Mouse (Mus musculus): ENCODE measurements around the gene Krba1. TPM values are rescaled to one million over a fixed set of nuclear protein-coding genes. Genes with fewer than 3 reads are reported as not detected.
A peak's percentile ranks its signal among the peaks of the same experiment; 100 is the strongest.

Krba1 gene
- total and polyA plus RNA-seq, 3 experiments: 16.1 to 21.0 (median 20.6) TPM

- Histone ChIP-seq H3K27me3 (ENCODE audit: control insufficient read depth, insufficient read depth, low read length) (no peaks in the 10 kb centered on the region), H3K27ac (peak overlapping the region; percentile 97), H3K9ac (ENCODE audit: low read depth, low read length) (peak overlapping the region; percentile 86), H3K36me3 (ENCODE audit: control insufficient read depth, insufficient read depth, low read length) (no peaks in the 10 kb centered on the region; the same call in 1 of the 2 replicates), H3K79me2 (replicated peaks; ENCODE audit: control insufficient read depth, insufficient read depth, low read length) (no peaks in the 10 kb centered on the region; the same call in 1 of the 2 replicates), H3K4me3 (peak overlapping the region; percentile 60), H3K4me1 (ENCODE audit: control insufficient read depth, insufficient read depth, low read length) (peaks cover 7% of the 10 kb centered on the region)
- DNase-seq: peak in 1 of 2 experiments; percentile 28
- TF ChIP-seq EP300 (IDR thresholded peaks at IDR 0.05; ENCODE audit: insufficient read depth, low read depth, low read length) (no peak), CTCF (IDR thresholded peaks at IDR 0.05) (no peak), POLR2A (IDR thresholded peaks at IDR 0.05; ENCODE audit: insufficient read depth, low read depth, low read length) (peak; percentile 31; the same call in 1 of the 2 replicates)
- intact Hi-C loops (cut with DNase I): loop anchor here (2.0 to 5.0 kb wide), 2 partner anchors 51 to 219 kb away; no protein-coding TSS in a partner anchor
- WGBS: 31% methylated on average over 15 of the region's 15 CpGs
Measured at GRCm38 (mm10) chr6:48396008-48396595, 716 bp downstream of the Krba1 start.

DNA sequence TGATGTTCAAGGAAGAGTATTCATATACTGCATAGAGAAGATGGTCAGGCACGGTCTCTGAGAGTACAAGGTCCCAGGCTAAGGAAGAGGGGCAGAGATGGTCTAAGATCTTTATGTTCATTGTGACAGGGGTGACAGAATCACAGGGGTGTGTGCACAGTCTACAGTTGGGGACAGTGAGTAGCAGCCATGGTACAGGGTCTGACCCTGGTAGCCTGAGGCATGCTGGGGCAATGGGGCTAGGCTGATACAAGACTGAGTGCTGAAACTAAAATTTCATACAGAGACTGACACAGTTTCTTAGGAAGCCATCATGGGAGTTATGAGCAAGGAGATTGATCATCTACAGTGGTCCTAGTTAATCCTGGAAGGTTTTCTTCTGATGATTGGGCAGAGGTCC lies 1.3 kb downstream of the Krba1 start:
- Histone ChIP-seq H3K27me3 (ENCODE audit: control insufficient read depth, insufficient read depth, low read length) (no peaks in the 10 kb centered on the region), H3K4me3 (no peak overlapping the region; the same call in 1 of the 2 replicates), H3K9ac (ENCODE audit: low read depth, low read length) (no peak overlapping the region), H3K36me3 (ENCODE audit: control insufficient read depth, insufficient read depth, low read length) (no peaks in the 10 kb centered on the region; the same call in 1 of the 2 replicates), H3K4me1 (ENCODE audit: control insufficient read depth, insufficient read depth, low read length) (peaks cover 7% of the 10 kb centered on the region), H3K79me2 (replicated peaks; ENCODE audit: control insufficient read depth, insufficient read depth, low read length) (no peaks in the 10 kb centered on the region; the same call in 1 of the 2 replicates), H3K27ac (peak overlapping the region; percentile 97)
- DNase-seq: no peak
- intact Hi-C loops (cut with DNase I): loop anchor here (2.0 to 5.0 kb wide), 2 partner anchors 50 to 219 kb away; no protein-coding TSS in a partner anchor
- 96% methylated on average over 1 of the region's 1 CpGs for WGBS
- TF ChIP-seq CTCF (IDR thresholded peaks at IDR 0.05) (no peak), POLR2A (IDR thresholded peaks at IDR 0.05; ENCODE audit: insufficient read depth, low read depth, low read length) (no peak), EP300 (IDR thresholded peaks at IDR 0.05; ENCODE audit: insufficient read depth, low read depth, low read length) (no peak)

DNA sequence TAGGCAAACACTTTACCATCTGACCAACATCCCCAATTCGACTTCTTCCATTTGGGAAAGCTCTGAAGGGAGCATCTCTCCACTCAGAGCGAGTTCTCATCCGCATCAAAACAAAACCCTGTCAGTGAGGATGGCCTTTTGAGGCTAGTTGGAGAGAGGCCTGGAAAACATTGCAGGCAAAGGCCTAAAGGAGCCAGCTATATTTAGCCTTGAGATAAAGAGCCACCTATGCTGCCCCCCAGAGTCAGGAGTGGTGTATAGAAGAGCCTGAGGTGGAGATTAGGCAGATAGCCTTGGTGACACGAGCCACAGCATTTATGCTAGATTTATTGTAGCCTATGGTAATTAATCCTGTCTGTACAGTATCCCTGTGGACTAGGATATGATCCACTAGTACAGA lies 1.9 kb downstream of the Krba1 start:
- no peaks in the 10 kb centered on the region for H3K27me3 ChIP-seq (ENCODE audit: control insufficient read depth, insufficient read depth, low read length)
- peaks cover 1% of the 10 kb centered on the region; the same call in 1 of the 2 replicates for H3K79me2 ChIP-seq (replicated peaks; ENCODE audit: control insufficient read depth, insufficient read depth, low read length)
- H3K36me3 ChIP-seq (ENCODE audit: control insufficient read depth, insufficient read depth, low read length): no peaks in the 10 kb centered on the region; the same call in 1 of the 2 replicates
- peaks cover 7% of the 10 kb centered on the region for H3K4me1 ChIP-seq (ENCODE audit: control insufficient read depth, insufficient read depth, low read length)
- intact Hi-C loops (cut with DNase I): loop anchor here (2.0 to 5.0 kb wide), 2 partner anchors 49 to 220 kb away; no protein-coding TSS in a partner anchor
- peak overlapping the region; percentile 25; the same call in 1 of the 2 replicates for H3K9ac ChIP-seq (ENCODE audit: low read depth, low read length)
- H3K27ac ChIP-seq: peak overlapping the region; percentile 97
- TF ChIP-seq POLR2A (IDR thresholded peaks at IDR 0.05; ENCODE audit: insufficient read depth, low read depth, low read length) (no peak), CTCF (IDR thresholded peaks at IDR 0.05) (peak; percentile 71)
- peak in 1 of 2 experiments; percentile 59 for DNase-seq
- H3K4me3 ChIP-seq: no peak overlapping the region
- 33% methylated on average over 4 of the region's 4 CpGs for WGBS

- Histone ChIP-seq H3K4me3 (no peak overlapping the region), H3K79me2 (replicated peaks; ENCODE audit: control insufficient read depth, insufficient read depth, low read length) (peaks cover 1% of the 10 kb centered on the region; the same call in 1 of the 2 replicates), H3K27ac (no peak overlapping the region; the same call in 1 of the 2 replicates), H3K4me1 (ENCODE audit: control insufficient read depth, insufficient read depth, low read length) (peaks cover 8% of the 10 kb centered on the region), H3K27me3 (ENCODE audit: control insufficient read depth, insufficient read depth, low read length) (no peaks in the 10 kb centered on the region), H3K36me3 (ENCODE audit: control insufficient read depth, insufficient read depth, low read length) (no peaks in the 10 kb centered on the region; the same call in 1 of the 2 replicates), H3K9ac (ENCODE audit: low read depth, low read length) (no peak overlapping the region)
- DNase-seq: peak in 1 of 2 experiments; percentile 15
- TF ChIP-seq POLR2A (IDR thresholded peaks at IDR 0.05; ENCODE audit: insufficient read depth, low read depth, low read length) (no peak), EP300 (IDR thresholded peaks at IDR 0.05; ENCODE audit: insufficient read depth, low read depth, low read length) (no peak), CTCF (IDR thresholded peaks at IDR 0.05) (no peak)
- 67% methylated on average over 5 of the region's 5 CpGs for WGBS
- intact Hi-C loops (cut with DNase I): loop anchor here (5.0 kb wide), 1 partner anchor 223 kb away; no protein-coding TSS in a partner anchor
Measured at GRCm38 (mm10) chr6:48399906-48400305, 4.5 kb downstream of the Krba1 start.

DNA sequence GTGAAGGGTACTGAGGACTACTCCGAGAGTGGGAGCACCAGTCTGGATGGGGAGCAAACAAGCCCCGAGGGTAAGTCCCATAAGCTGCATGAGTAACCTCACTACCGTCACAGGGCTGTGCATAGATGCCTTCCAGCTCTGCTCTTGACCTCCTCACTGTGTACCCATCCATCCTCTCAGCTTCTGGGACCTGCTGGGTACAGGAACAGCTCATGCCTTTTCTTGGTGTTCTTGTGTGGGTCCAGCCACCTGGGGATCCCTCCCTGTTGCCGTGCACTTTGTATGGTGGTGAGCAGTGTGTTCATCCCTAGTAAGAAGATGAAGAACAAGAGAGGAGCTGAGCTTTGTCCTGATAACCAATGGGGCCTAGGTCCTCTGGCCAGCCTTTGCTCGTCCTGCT lies 8.7 kb downstream of the Krba1 start:
- TF ChIP-seq POLR2A (IDR thresholded peaks at IDR 0.05; ENCODE audit: insufficient read depth, low read depth, low read length) (no peak), CTCF (IDR thresholded peaks at IDR 0.05) (no peak), EP300 (IDR thresholded peaks at IDR 0.05; ENCODE audit: insufficient read depth, low read depth, low read length) (no peak)
- Histone ChIP-seq H3K4me1 (ENCODE audit: control insufficient read depth, insufficient read depth, low read length) (peaks cover 1% of the 10 kb centered on the region; the same call in 1 of the 2 replicates), H3K27me3 (ENCODE audit: control insufficient read depth, insufficient read depth, low read length) (no peaks in the 10 kb centered on the region), H3K79me2 (replicated peaks; ENCODE audit: control insufficient read depth, insufficient read depth, low read length) (peaks cover 1% of the 10 kb centered on the region; the same call in 1 of the 2 replicates), H3K9ac (ENCODE audit: low read depth, low read length) (no peak overlapping the region), H3K4me3 (no peak overlapping the region), H3K36me3 (ENCODE audit: control insufficient read depth, insufficient read depth, low read length) (no peaks in the 10 kb centered on the region), H3K27ac (no peak overlapping the region)
- 93% methylated on average over 5 of the region's 5 CpGs for WGBS
- intact Hi-C loops (cut with DNase I): no loop called here
- DNase-seq: peak in 1 of 2 experiments; percentile 15
